Mouse (Mus musculus) embryonic facial prominence, embryonic 15.5 days (tissue): ENCODE results near the gene Gm5148. TPM values are rescaled to one million over a fixed set of nuclear protein-coding genes. Genes with fewer than 3 reads are reported as not detected.

ENCODE experiments used
- ATAC-seq: fragments of 200-750 bp; cut with Nextera tagmentation; 2 replicates; pipeline ENCODE4 v1.8.0; 2017; ENCODE audit warnings: low read depth, moderate TSS enrichment; ENCODE audit not compliant: insufficient number of reproducible peaks, low FRiP score, low TSS enrichment
- H3K27ac ChIP-seq: fragments of 300-500 bp; sonication (generic); replicated peaks from 2 replicates; pipeline ENCODE4 v1.5.1; 2015; ENCODE audit warnings: mild to moderate bottlenecking, inconsistent platforms
- H3K27me3 ChIP-seq: fragments of 300-500 bp; sonication (generic); 2 replicates; pipeline ENCODE4 v1.6.1; 2015; ENCODE audit warnings: inconsistent platforms
- H3K36me3 ChIP-seq: fragments of 300-500 bp; sonication (generic); 2 replicates; pipeline ENCODE4 v1.6.1; 2015; ENCODE audit warnings: mild to moderate bottlenecking, inconsistent platforms
- H3K4me1 ChIP-seq: fragments of 300-500 bp; sonication (generic); 2 replicates; pipeline ENCODE4 v1.6.1; 2015; ENCODE audit warnings: inconsistent platforms
- H3K4me2 ChIP-seq: fragments of 300-500 bp; sonication (generic); replicated peaks from 2 replicates; pipeline ENCODE4 v1.6.1; 2015; ENCODE audit warnings: mild to moderate bottlenecking, inconsistent platforms
- H3K4me3 ChIP-seq: fragments of 300-500 bp; sonication (generic); replicated peaks from 2 replicates; pipeline ENCODE4 v1.5.1; 2015; ENCODE audit warnings: mild to moderate bottlenecking, inconsistent platforms
- H3K9ac ChIP-seq: fragments of 300-500 bp; sonication (generic); 2 replicates; pipeline ENCODE4 v1.6.1; 2015; ENCODE audit warnings: inconsistent platforms
- H3K9me3 ChIP-seq: fragments of 300-500 bp; sonication (generic); replicated peaks from 2 replicates; pipeline ENCODE4 v1.6.1; 2016; ENCODE audit warnings: inconsistent platforms
- WGBS: fragments of 180-500 bp; shearing (Covaris S2); methylation state at CpG from one replicate; pipeline ENCODE4 v1.1.7; 2015; 5-methylcytosine and 5-hydroxymethylcytosine counted together
- polyA plus RNA-seq: library from polyadenylated mRNA; unstranded; fragments of >200 nt; fragmentation: Nextera tagmentation; extraction: Ambion mirVana; gene quantifications from 2 replicates; pipeline ENCODE4 v1.2.1, GENCODE M21; 2015

Gm5148 gene
- polyA plus RNA-seq, 1 experiment from 2014 or later: 5.4 TPM

- no peak overlapping the region for H3K4me3 ChIP-seq
- H3K27me3 ChIP-seq: no peaks in the 10 kb centered on the region
- 0 out of 2 replicates have a peak, but pooled peaks have one; percentile 29 for ATAC-seq
- H3K4me2 ChIP-seq: no peak overlapping the region
- no peak overlapping the region for H3K9ac ChIP-seq
- no peaks in the 10 kb centered on the region for H3K9me3 ChIP-seq
- 74% methylated on average over 7 of the region's 7 CpGs for WGBS
- H3K4me1 ChIP-seq: peaks cover 23% of the 10 kb centered on the region
- no peaks in the 10 kb centered on the region for H3K36me3 ChIP-seq
- no peak overlapping the region for H3K27ac ChIP-seq
Measured at GRCm38 (mm10) chr3:37715734-37716133, 8.6 kb downstream of the Gm5148 start.

DNA sequence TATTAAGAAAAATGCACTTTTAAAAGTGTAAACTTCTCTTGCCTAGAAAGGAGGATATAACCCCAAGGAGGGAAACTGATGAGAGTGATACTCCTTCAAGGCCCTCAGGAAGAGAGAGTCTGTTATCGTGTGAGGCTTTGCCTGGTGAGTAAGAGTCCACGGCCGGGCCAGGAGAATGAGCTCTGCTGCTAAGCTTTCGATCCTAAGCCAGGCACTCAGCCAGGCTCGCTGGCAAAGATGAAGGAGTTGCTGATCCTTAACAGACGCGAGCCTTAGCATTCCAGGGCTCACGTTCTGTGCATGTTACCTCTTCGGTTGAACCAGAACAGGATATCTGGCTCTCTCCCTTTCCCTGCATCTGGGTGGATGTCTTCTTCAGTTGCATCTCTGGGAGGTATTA lies 11.8 kb downstream of the Gm5148 start:
- no peaks in the 10 kb centered on the region for H3K9me3 ChIP-seq
- whole genome bisulfite sequencing: 13% methylated on average over 9 of the region's 9 CpGs
- H3K36me3 ChIP-seq: no peaks in the 10 kb centered on the region
- ATAC-seq: peak; percentile 63; the same call in 1 of the 2 replicates
- H3K4me2 ChIP-seq: no peak overlapping the region
- no peak overlapping the region for H3K4me3 ChIP-seq
- H3K27ac ChIP-seq: peak overlapping the region; percentile 79
- H3K9ac ChIP-seq: no peak overlapping the region
- H3K4me1 ChIP-seq: peaks cover 23% of the 10 kb centered on the region
- no peaks in the 10 kb centered on the region for H3K27me3 ChIP-seq

GRCm38 (mm10) chr3:37711639-37712038 lies 12.7 kb downstream of the Gm5148 start:
- ATAC-seq: no peak
- H3K36me3 ChIP-seq: no peaks in the 10 kb centered on the region
- H3K4me2 ChIP-seq: no peak overlapping the region
- H3K4me1 ChIP-seq: peaks cover 23% of the 10 kb centered on the region
- H3K27me3 ChIP-seq: no peaks in the 10 kb centered on the region
- H3K27ac ChIP-seq: peak overlapping the region; percentile 79
- no peak overlapping the region for H3K4me3 ChIP-seq
- H3K9ac ChIP-seq: no peak overlapping the region
- no peaks in the 10 kb centered on the region for H3K9me3 ChIP-seq
- 73% methylated on average over 4 of the region's 4 CpGs for WGBS

DNA sequence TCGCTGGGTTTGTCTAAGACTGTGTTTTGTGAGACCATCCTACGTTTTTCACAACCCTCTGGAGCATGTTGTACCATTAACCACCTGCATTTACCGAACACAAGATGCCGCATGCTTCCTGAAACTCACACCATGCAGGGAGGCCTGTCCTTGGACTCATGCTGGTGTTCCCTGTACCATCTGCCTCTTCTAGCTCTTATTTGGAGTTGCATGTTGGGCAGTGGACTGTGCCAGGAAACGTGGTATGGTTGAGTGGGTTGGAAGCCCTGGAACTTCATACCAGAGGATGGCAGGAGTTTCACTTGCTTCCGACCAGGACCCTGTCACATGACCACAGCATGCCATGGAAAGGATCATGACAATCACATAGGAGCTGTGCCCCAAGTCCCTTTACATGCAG lies 16.5 kb downstream of the Gm5148 start:
- Histone ChIP-seq H3K4me1 (peaks cover 23% of the 10 kb centered on the region), H3K27me3 (no peaks in the 10 kb centered on the region), H3K27ac (no peak overlapping the region), H3K9me3 (no peaks in the 10 kb centered on the region), H3K36me3 (no peaks in the 10 kb centered on the region), H3K4me3 (no peak overlapping the region), H3K4me2 (no peak overlapping the region), H3K9ac (no peak overlapping the region)
- ATAC-seq: no peak
- 85% methylated on average over 6 of the region's 6 CpGs for WGBS

DNA sequence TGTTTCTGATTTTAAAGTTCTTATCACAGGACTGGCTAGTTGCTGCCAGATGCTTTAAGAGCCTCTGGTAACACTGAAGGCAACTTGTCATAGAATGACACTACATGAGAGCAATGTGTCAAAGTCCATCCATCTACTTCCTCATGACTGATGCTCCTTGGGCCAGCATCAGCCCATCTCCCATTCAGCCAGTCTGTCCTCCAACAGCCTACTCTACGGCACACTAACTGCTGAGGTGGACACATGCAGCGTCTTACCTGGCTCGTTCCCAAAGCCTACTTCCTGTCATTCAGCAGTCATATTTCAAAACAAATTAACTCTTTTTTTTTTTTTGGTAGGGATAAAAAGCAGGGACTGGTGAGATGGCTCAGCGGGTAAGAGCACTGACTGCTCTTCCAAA lies 17.9 kb downstream of the Gm5148 start:
- Histone ChIP-seq H3K9me3 (no peaks in the 10 kb centered on the region), H3K4me1 (peaks cover 9% of the 10 kb centered on the region; the same call in 1 of the 2 replicates), H3K36me3 (no peaks in the 10 kb centered on the region), H3K4me2 (no peak overlapping the region), H3K9ac (no peak overlapping the region), H3K27me3 (no peaks in the 10 kb centered on the region), H3K4me3 (no peak overlapping the region), H3K27ac (no peak overlapping the region)
- ATAC-seq: no peak
- WGBS: 69% methylated on average over 4 of the region's 4 CpGs

GRCm38 (mm10) chr3:37705436-37705835 lies 18.9 kb downstream of the Gm5148 start:
- Histone ChIP-seq H3K27ac (0 out of 2 replicates have a peak overlapping the region, but pooled peaks have one; percentile 28), H3K4me1 (0 out of 2 replicates have a peak, but pooled peaks cover 8% of the 10 kb centered on the region), H3K9ac (no peak overlapping the region), H3K9me3 (no peaks in the 10 kb centered on the region), H3K36me3 (no peaks in the 10 kb centered on the region), H3K27me3 (no peaks in the 10 kb centered on the region), H3K4me3 (no peak overlapping the region), H3K4me2 (no peak overlapping the region)
- 20% methylated on average over 6 of the region's 6 CpGs for WGBS
- ATAC-seq: no peak

GRCm38 (mm10) chr3:37704701-37705279 lies 19.5 kb downstream of the Gm5148 start:
- no peak for ATAC-seq
- 0 out of 2 replicates have a peak overlapping the region, but pooled peaks have one; percentile 28 for H3K27ac ChIP-seq
- no peaks in the 10 kb centered on the region for H3K36me3 ChIP-seq
- no peaks in the 10 kb centered on the region for H3K9me3 ChIP-seq
- no peak overlapping the region for H3K9ac ChIP-seq
- H3K27me3 ChIP-seq: no peaks in the 10 kb centered on the region
- H3K4me3 ChIP-seq: no peak overlapping the region
- WGBS: 30% methylated on average over 14 of the region's 14 CpGs
- 0 out of 2 replicates have a peak, but pooled peaks cover 8% of the 10 kb centered on the region for H3K4me1 ChIP-seq
- no peak overlapping the region for H3K4me2 ChIP-seq

DNA sequence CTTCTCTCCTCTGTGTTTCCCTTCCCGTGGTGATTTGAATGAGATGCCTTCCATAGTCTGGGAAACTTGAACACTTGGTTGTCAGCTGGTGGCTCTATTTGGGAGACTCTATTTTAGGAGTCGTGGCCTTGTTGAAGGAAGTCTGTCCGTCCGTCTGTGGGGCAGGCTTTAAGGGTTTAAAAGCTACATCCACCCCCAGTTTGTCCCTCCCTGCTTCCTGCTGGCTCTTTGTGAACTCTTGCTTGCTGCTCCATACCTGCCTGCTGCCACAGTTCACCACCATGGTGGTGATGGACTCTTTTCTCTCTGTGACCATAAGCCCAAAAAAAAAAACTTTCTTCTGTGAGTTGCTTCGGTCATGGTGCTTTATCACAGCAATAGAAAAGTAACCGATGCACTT lies 21.2 kb downstream of the Gm5148 start:
- 89% methylated on average over 6 of the region's 6 CpGs for WGBS
- Histone ChIP-seq H3K9me3 (no peaks in the 10 kb centered on the region), H3K27ac (no peak overlapping the region), H3K36me3 (no peaks in the 10 kb centered on the region), H3K4me2 (no peak overlapping the region), H3K27me3 (no peaks in the 10 kb centered on the region), H3K9ac (no peak overlapping the region), H3K4me3 (no peak overlapping the region), H3K4me1 (0 out of 2 replicates have a peak, but pooled peaks cover 8% of the 10 kb centered on the region)
- ATAC-seq: no peak

DNA sequence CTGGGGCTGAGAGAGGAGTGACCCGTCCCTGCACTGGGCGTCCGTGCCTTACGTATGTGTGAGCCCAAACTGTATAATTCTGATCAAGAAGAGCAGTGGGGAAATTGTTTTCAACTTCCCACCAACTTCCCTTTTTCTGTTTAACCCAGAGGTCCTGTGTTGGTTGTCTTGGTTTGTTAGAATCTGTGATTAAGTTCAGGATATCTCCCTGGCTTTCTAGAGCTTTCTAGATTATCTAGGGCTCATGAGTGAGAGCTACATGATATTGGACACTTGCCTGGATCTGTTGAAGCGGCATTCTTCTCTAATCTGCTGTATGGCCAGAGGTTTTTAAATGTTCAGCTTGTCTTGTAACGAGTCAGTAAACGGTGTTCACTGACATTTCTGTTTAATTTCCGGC lies 30.7 kb downstream of the Gm5148 start:
- Histone ChIP-seq H3K4me2 (no peak overlapping the region), H3K4me1 (0 out of 2 replicates have a peak, but pooled peaks cover 4% of the 10 kb centered on the region), H3K36me3 (no peaks in the 10 kb centered on the region), H3K9ac (no peak overlapping the region), H3K9me3 (no peaks in the 10 kb centered on the region), H3K27me3 (no peaks in the 10 kb centered on the region), H3K4me3 (no peak overlapping the region), H3K27ac (no peak overlapping the region)
- 72% methylated on average over 8 of the region's 8 CpGs for WGBS
- ATAC-seq: no peak

DNA sequence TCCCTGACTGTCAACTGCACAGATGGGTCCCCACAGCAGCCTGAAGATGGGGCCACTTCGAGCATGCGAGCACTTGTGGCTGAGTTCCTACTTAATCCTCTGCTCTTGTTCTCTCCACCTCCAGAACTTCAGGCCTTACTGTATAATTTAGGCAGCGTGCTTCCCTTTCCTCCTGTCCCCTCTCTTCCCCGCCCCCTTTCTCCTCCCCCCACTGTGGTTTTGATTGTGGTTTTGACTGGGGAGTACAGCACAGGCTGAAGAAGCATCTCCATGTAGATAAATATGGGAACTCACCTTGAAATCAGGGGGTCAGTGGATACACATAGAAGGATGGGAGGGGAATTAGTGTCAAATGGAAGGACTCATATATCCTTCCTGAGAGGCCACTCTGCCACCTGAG lies 31.3 kb downstream of the Gm5148 start:
- no peak overlapping the region for H3K27ac ChIP-seq
- H3K9me3 ChIP-seq: no peaks in the 10 kb centered on the region
- H3K27me3 ChIP-seq: no peaks in the 10 kb centered on the region
- H3K4me1 ChIP-seq: 0 out of 2 replicates have a peak, but pooled peaks cover 4% of the 10 kb centered on the region
- H3K4me3 ChIP-seq: no peak overlapping the region
- no peak for ATAC-seq
- H3K36me3 ChIP-seq: no peaks in the 10 kb centered on the region
- H3K4me2 ChIP-seq: no peak overlapping the region
- whole genome bisulfite sequencing: 73% methylated on average over 4 of the region's 4 CpGs
- H3K9ac ChIP-seq: no peak overlapping the region

DNA sequence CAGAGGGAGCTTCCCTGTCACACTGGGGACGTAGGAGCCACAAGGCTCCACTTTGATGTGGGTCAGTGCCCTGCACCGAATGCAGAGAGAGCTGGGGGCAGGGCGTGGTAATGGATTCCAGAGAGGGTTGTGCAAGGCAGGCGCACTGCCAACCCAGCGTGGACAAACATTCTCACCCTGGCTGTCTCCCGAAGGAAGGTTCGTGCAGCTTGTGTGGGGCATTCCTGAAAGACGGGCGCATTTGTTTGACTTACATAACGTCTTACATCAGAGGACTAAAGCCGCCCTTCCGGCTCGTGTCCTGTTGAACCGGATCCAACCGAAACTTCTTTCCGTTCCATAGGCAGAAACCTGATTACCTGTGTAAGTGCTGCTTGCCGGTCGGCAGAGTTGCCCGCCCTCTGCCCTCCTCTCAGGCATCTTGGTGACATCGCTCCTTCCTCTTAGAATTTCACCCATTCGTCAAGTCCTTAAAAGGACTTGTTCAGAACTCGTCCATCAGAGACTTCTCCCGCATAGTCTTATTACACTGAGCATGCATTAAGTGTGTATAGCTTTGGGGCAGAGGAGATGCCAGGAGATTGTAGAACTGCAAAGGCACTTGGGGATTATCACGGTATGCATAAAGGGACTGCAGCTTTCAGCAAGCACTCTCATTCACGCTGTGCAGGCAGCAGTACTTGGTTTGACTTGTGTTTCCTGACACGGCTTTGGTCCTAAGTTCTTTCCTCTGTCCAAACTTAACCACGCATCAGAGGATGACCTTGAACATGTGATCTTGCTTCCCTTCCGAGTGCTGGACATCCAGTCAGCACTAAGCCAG lies 36.9 kb downstream of the Gm5148 start:
- Histone ChIP-seq H3K9ac (no peak overlapping the region), H3K4me3 (peak overlapping the region; percentile 33), H3K9me3 (no peaks in the 10 kb centered on the region), H3K27me3 (no peaks in the 10 kb centered on the region), H3K36me3 (no peaks in the 10 kb centered on the region), H3K4me2 (peak overlapping the region; percentile 61), H3K27ac (peak overlapping the region; percentile 52), H3K4me1 (peaks cover 16% of the 10 kb centered on the region)
- ATAC-seq: peak; percentile 60
- WGBS: 16% methylated on average over 28 of the region's 28 CpGs
